Comparison of ENCODE assay signal across 14 mouse cellular contexts in the genomic region with DNA sequence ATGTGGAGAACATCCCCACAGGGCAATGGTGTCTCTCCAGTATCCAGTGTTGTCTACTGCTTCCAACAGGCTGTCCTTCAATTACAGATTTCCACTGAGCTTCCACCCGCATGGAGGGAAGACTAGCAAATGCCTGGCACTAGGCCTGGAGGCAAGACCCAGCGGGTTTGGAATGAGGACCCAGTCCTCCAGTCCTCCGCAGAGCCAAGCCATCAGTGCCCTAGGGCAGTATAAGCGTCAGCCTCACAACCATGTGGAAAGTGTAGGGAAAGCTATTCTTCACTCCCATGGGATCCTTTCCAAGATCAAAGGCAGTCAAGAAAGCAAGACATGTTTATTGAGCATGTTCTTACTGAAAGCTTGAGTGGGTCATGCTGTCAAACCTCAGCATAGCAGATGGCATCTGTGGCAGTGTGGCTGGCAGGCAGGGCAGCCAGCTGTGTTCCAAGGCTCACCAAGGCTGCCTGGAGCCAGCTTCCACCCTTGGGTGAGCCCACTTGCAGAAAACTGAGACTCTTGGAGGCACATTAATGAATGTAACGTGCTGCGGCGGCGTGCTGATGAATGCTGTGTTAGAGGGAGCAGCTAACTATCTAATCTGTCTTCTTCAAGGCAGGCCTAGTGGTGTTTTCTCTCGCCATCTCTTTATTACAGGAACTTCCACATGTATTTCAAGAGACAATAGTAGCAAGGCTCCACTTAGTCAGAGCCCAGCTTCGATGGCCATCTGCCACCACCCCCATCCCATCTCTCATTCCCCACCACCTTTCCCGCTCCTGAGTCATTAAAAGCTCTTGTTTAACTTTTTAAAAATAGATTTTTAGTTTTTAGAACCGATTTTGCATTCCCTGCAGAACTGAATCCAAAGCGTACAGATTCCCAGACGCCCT.
DNase-seq lines count a peak whose midpoint lies in the region; ATAC-seq and TF ChIP-seq lines count a peak whose summit lies in the region.
"Had no signal": no experiment of that assay in that cellular context is flagged by ENCODE, and none has a peak within 500 bp of the region (broad histone marks: within the 10 kb centered on the region; RNA-seq: fewer than 3 reads in every experiment).

No protein-coding gene starts in this region.

- H3K4me1 ChIP-seq in hindbrain, embryonic 13.5 days (replicated peaks): 0 out of 2 replicates have a peak, but pooled peaks cover 10% of the 10 kb centered on the region
- H3K4me1 ChIP-seq in hindbrain, embryonic 12.5 days: peaks cover 7% of the 10 kb centered on the region

- H3K9ac ChIP-seq in hindbrain, embryonic 13.5 days: no peak overlapping the region
- no peak overlapping the region for H3K9ac ChIP-seq in hindbrain, embryonic 12.5 days
- H3K9ac ChIP-seq: neural tube, embryonic 15.5 days had no signal

- H3K4me2 ChIP-seq in hindbrain, embryonic 13.5 days: no peak overlapping the region
- no peak overlapping the region for H3K4me2 ChIP-seq in hindbrain, embryonic 12.5 days (replicated peaks)
- H3K4me2 ChIP-seq: neural tube, embryonic 15.5 days had no signal

- TF ChIP-seq CTCF in layer of hippocampus, adult 2 months (conservative IDR thresholded peaks at IDR 0.05): no peak

- H3K4me3 ChIP-seq in hindbrain, embryonic 13.5 days: no peak overlapping the region
- no peak overlapping the region for H3K4me3 ChIP-seq in hindbrain, embryonic 12.5 days
- H3K4me3 ChIP-seq in layer of hippocampus, adult 2 months: no peak overlapping the region
- H3K4me3 ChIP-seq: heart, adult 2 months; megakaryocyte, embryonic 14.5 days; neural tube, embryonic 15.5 days had no signal

- no peaks in the 10 kb centered on the region for H3K36me3 ChIP-seq in hindbrain, embryonic 13.5 days
- no peaks in the 10 kb centered on the region for H3K36me3 ChIP-seq in hindbrain, embryonic 12.5 days
- H3K36me3 ChIP-seq: neural tube, embryonic 15.5 days had no signal

- ATAC-seq in hindbrain, embryonic 13.5 days (ENCODE audit: low FRiP score): no peak; the same call in 1 of the 2 replicates
- no peak for ATAC-seq in hindbrain, embryonic 12.5 days (ENCODE audit: low FRiP score)

- no peaks in the 10 kb centered on the region for H3K27me3 ChIP-seq in hindbrain, embryonic 13.5 days
- no peaks in the 10 kb centered on the region for H3K27me3 ChIP-seq in hindbrain, embryonic 12.5 days
- H3K27me3 ChIP-seq: neural tube, embryonic 15.5 days had no signal

- intact Hi-C loops in left cerebral cortex, postnatal 4 days (cut with DNase I): no loop called here

- peak; percentile 23 for DNase-seq in adipocyte (ENCODE audit: low spot score)
- DNase-seq in layer of hippocampus, adult 2 months (ENCODE audit: low spot score in 2 of 2): peak; percentile 48 to 78
- peak; percentile 24 for DNase-seq in left cerebral cortex, postnatal 4 days
- DNase-seq in heart, adult 8-10 months (ENCODE audit: low spot score): no peak
- no peak for DNase-seq in cerebellum, adult 9-10 months
- no peak for DNase-seq in B cell, adult 2 months
- DNase-seq: adrenal gland, postnatal 36 days; heart, adult 2 months; kidney, postnatal 4 days; thymus, postnatal 4 days had no signal

- no peaks in the 10 kb centered on the region for H3K9me3 ChIP-seq in hindbrain, embryonic 13.5 days
- H3K9me3 ChIP-seq in hindbrain, embryonic 12.5 days (replicated peaks): no peaks in the 10 kb centered on the region
- H3K9me3 ChIP-seq: neural tube, embryonic 15.5 days had no signal

- H3K27ac ChIP-seq in hindbrain, embryonic 13.5 days: peak overlapping the region; percentile 55
- H3K27ac ChIP-seq in hindbrain, embryonic 12.5 days: no peak overlapping the region
- H3K27ac ChIP-seq in layer of hippocampus, adult 2 months: peak overlapping the region; percentile 28; the same call in 1 of the 2 replicates
- H3K27ac ChIP-seq: heart, adult 2 months; neural tube, embryonic 15.5 days had no signal

- 71% methylated on average over 14 of the region's 14 CpGs for WGBS in hindbrain, embryonic 13.5 days
- WGBS in hindbrain, embryonic 12.5 days: 74% methylated on average over 14 of the region's 14 CpGs

Comparison
In these comparisons a context has a peak if more than half of its experiments do, and no peak if none do; other contexts are left out.
1. DNase-seq: peak in adipocyte (single experiment), layer of hippocampus, adult 2 months (2 of 2) and left cerebral cortex, postnatal 4 days (single experiment); none in heart, adult 8-10 months (single experiment), cerebellum, adult 9-10 months (single experiment) and B cell, adult 2 months (0 of 2).